Mouse (Mus musculus) kidney, postnatal 36 days (tissue): ENCODE results near the gene Stx1b.

ENCODE experiments used
- DNase-seq, 2 experiments: peaks; one replicate each; pipeline ENCODE4 v3.0.0; 2021 to 2022; ENCODE audit warnings: mixed read lengths in 2 of 2

Gene Stx1b

GRCm38 (mm10) chr7:127817053-127817452 lies 7.3 kb downstream of the Stx1b start:
- no peak for DNase-seq

GRCm38 (mm10) chr7:127815954-127816821 lies 8.2 kb downstream of the Stx1b start:
- DNase-seq: peak; percentile 52 to 58

- no peak for DNase-seq
These were observed 9.2 kb downstream of the Stx1b start for GRCm38 (mm10) chr7:127815116-127815665.

GRCm38 (mm10) chr7:127814241-127814921 lies 10.0 kb downstream of the Stx1b start:
- peak; percentile 60 to 71 for DNase-seq

GRCm38 (mm10) chr7:127813821-127814220 lies 10.5 kb downstream of the Stx1b start:
- peak in 1 of 2 experiments; percentile 24 for DNase-seq

GRCm38 (mm10) chr7:127812292-127812691 lies 12.1 kb downstream of the Stx1b start:
- no peak for DNase-seq

GRCm38 (mm10) chr7:127811240-127811639 lies 13.1 kb downstream of the Stx1b start:
- no peak for DNase-seq

- no peak for DNase-seq
These were observed 13.7 kb downstream of the Stx1b start for GRCm38 (mm10) chr7:127810650-127811049.

GRCm38 (mm10) chr7:127809846-127810245 lies 14.5 kb downstream of the Stx1b start:
- DNase-seq: no peak

- DNase-seq: no peak
These were observed 15.5 kb downstream of the Stx1b start for GRCm38 (mm10) chr7:127808821-127809220.

GRCm38 (mm10) chr7:127802313-127802712 lies 22.0 kb downstream of the Stx1b start:
- no peak for DNase-seq

- DNase-seq: no peak
These were observed 23.2 kb downstream of the Stx1b start for GRCm38 (mm10) chr7:127801010-127801621.

GRCm38 (mm10) chr7:127800435-127801009 lies 23.8 kb downstream of the Stx1b start, which contains the start of gene Hsd3b7:
Gene Hsd3b7 (plus strand): TSS chr7:127800604.
- peak; percentile 95 to 98 for DNase-seq

- DNase-seq: no peak
These were observed 24.6 kb downstream of the Stx1b start for GRCm38 (mm10) chr7:127799738-127800137.

GRCm38 (mm10) chr7:127799211-127799610 lies 25.1 kb downstream of the Stx1b start:
- no peak for DNase-seq

GRCm38 (mm10) chr7:127798591-127798990 lies 25.8 kb downstream of the Stx1b start:
- no peak for DNase-seq

- no peak for DNase-seq
These were observed 27.1 kb downstream of the Stx1b start for GRCm38 (mm10) chr7:127797076-127797845.

- DNase-seq: no peak
These were observed 39.0 kb downstream of the Stx1b start, which contains the start of gene Gm49388 for GRCm38 (mm10) chr7:127785308-127785707. Gene Gm49388 (plus strand): TSS chr7:127785608.

- no peak for DNase-seq
These were observed 46.0 kb downstream of the Stx1b start for GRCm38 (mm10) chr7:127778350-127778749.

GRCm38 (mm10) chr7:127777474-127778266 lies 46.7 kb downstream of the Stx1b start:
- peak; percentile 48 to 81 for DNase-seq
